Mouse (Mus musculus): Measurements from ENCODE around the gene Chst3. TPM values are rescaled to one million over a fixed set of nuclear protein-coding genes. Genes with fewer than 3 reads are reported as not detected.

The Chst3 gene
- polyA plus RNA-seq, 1 experiment from 2014 or later, result 1.0 TPM

DNA sequence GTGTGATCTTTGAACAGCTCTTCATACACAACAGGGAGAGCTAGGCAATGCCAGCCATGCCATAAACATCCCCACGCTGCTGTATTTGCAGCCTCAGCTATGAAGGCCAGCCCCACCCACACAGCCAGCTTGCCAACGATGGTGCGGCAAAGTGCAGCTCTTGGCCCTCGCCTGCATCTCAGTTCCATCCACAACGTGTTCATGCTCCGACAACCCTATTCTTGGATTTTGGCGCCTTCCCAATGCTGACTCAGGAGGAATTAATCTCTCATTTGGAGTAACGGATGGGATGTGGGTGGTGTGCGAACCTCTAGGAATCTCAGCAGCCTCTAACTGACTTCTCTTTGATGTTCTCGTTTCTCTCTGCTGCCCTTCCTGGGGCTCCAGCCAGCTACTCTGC, 46.0 kb downstream of the Chst3 start:
- no peaks in the 10 kb centered on the region for H3K9me3 ChIP-seq (ENCODE audit: control insufficient read depth, low read length)
- 66% methylated on average over 10 of the region's 10 CpGs for WGBS

GRCm38 (mm10) chr10:60172306-60172705, 46.8 kb downstream of the Chst3 start:
- peaks cover 6% of the 10 kb centered on the region; the same call in 1 of the 2 replicates for H3K4me1 ChIP-seq (ENCODE audit: control insufficient read depth, insufficient read depth, low read length)
- no peaks in the 10 kb centered on the region; the same call in 1 of the 2 replicates for H3K9me3 ChIP-seq (ENCODE audit: control insufficient read depth, low read length)
- H3K9ac ChIP-seq (ENCODE audit: low read depth, low read length), result no peak overlapping the region
- WGBS, result 90% methylated on average over 4 of the region's 4 CpGs
- H3K4me2 ChIP-seq (replicated peaks; ENCODE audit: low read depth, low read length), result no peak overlapping the region
- no peaks in the 10 kb centered on the region for H3K36me3 ChIP-seq (ENCODE audit: control insufficient read depth, insufficient read depth, low read length)
- H3K27me3 ChIP-seq (ENCODE audit: control insufficient read depth, insufficient read depth, low read length), result no peaks in the 10 kb centered on the region
- ATAC-seq (ENCODE audit: low FRiP score, low TSS enrichment), result no peak
- no peak overlapping the region for H3K4me3 ChIP-seq (ENCODE audit: low read length)
- no peak overlapping the region for H3K27ac ChIP-seq (ENCODE audit: low read depth, low read length)

More for the DNA sequence above, 46.0 kb downstream of the Chst3 start:
- ATAC-seq (ENCODE audit: low FRiP score, low TSS enrichment), result no peak
- no peak overlapping the region for H3K4me3 ChIP-seq (ENCODE audit: low read length)
- peaks cover 6% of the 10 kb centered on the region; the same call in 1 of the 2 replicates for H3K4me1 ChIP-seq (ENCODE audit: control insufficient read depth, insufficient read depth, low read length)
- H3K27ac ChIP-seq (ENCODE audit: low read depth, low read length), result no peak overlapping the region
- no peaks in the 10 kb centered on the region for H3K27me3 ChIP-seq (ENCODE audit: control insufficient read depth, insufficient read depth, low read length)
- H3K36me3 ChIP-seq (ENCODE audit: control insufficient read depth, insufficient read depth, low read length), result no peaks in the 10 kb centered on the region
- no peak overlapping the region for H3K4me2 ChIP-seq (replicated peaks; ENCODE audit: low read depth, low read length)
- no peak overlapping the region for H3K9ac ChIP-seq (ENCODE audit: low read depth, low read length)

GRCm38 (mm10) chr10:60171368-60171767, 47.7 kb downstream of the Chst3 start:
- H3K27me3 ChIP-seq (ENCODE audit: control insufficient read depth, insufficient read depth, low read length), result no peaks in the 10 kb centered on the region
- H3K27ac ChIP-seq (ENCODE audit: low read depth, low read length), result no peak overlapping the region
- no peak for ATAC-seq (ENCODE audit: low FRiP score, low TSS enrichment)
- no peak overlapping the region for H3K4me3 ChIP-seq (ENCODE audit: low read length)
- H3K9ac ChIP-seq (ENCODE audit: low read depth, low read length), result no peak overlapping the region
- peaks cover 6% of the 10 kb centered on the region; the same call in 1 of the 2 replicates for H3K4me1 ChIP-seq (ENCODE audit: control insufficient read depth, insufficient read depth, low read length)
- no peaks in the 10 kb centered on the region; the same call in 1 of the 2 replicates for H3K9me3 ChIP-seq (ENCODE audit: control insufficient read depth, low read length)
- H3K4me2 ChIP-seq (replicated peaks; ENCODE audit: low read depth, low read length), result no peak overlapping the region
- WGBS, result 95% methylated on average over 5 of the region's 5 CpGs
- no peaks in the 10 kb centered on the region for H3K36me3 ChIP-seq (ENCODE audit: control insufficient read depth, insufficient read depth, low read length)

- WGBS, result 56% methylated on average over 10 of the region's 10 CpGs
- ATAC-seq (ENCODE audit: low FRiP score, low TSS enrichment), result no peak
- H3K9me3 ChIP-seq (ENCODE audit: control insufficient read depth, low read length), result no peaks in the 10 kb centered on the region; the same call in 1 of the 2 replicates
- H3K27ac ChIP-seq (ENCODE audit: low read depth, low read length), result no peak overlapping the region
- no peak overlapping the region for H3K9ac ChIP-seq (ENCODE audit: low read depth, low read length)
- no peaks in the 10 kb centered on the region for H3K36me3 ChIP-seq (ENCODE audit: control insufficient read depth, insufficient read depth, low read length)
- no peaks in the 10 kb centered on the region for H3K27me3 ChIP-seq (ENCODE audit: control insufficient read depth, insufficient read depth, low read length)
- no peak overlapping the region for H3K4me3 ChIP-seq (ENCODE audit: low read length)
- H3K4me2 ChIP-seq (replicated peaks; ENCODE audit: low read depth, low read length), result no peak overlapping the region
- H3K4me1 ChIP-seq (ENCODE audit: control insufficient read depth, insufficient read depth, low read length), result peaks cover 6% of the 10 kb centered on the region; the same call in 1 of the 2 replicates
Observed at GRCm38 (mm10) chr10:60170326-60171089, 48.6 kb downstream of the Chst3 start.

DNA sequence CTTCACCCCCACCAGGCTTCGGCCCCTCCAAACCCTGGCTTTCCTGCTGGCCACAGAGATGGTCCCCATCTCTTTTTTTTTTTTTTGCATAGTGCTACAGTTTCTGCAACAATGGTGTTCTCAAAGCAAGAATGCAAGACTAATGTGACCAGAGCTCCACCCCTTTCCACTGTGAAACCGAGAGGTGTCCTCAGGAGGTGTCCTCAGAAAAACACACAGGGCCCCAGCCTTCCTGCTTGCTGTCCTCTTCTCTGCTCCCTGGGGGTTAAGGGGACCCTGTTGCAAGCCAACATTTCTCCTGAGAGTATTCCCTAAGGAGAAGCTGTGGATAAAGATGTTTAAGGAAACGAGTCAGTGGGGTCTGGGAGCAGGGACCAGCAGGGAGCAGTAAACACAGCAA, 50.1 kb downstream of the Chst3 start:
- Histone ChIP-seq H3K9ac (ENCODE audit: low read depth, low read length) (no peak overlapping the region), H3K9me3 (ENCODE audit: control insufficient read depth, low read length) (no peaks in the 10 kb centered on the region; the same call in 1 of the 2 replicates), H3K4me2 (replicated peaks; ENCODE audit: low read depth, low read length) (no peak overlapping the region), H3K27ac (ENCODE audit: low read depth, low read length) (no peak overlapping the region), H3K4me1 (ENCODE audit: control insufficient read depth, insufficient read depth, low read length) (peaks cover 6% of the 10 kb centered on the region; the same call in 1 of the 2 replicates), H3K4me3 (ENCODE audit: low read length) (no peak overlapping the region), H3K27me3 (ENCODE audit: control insufficient read depth, insufficient read depth, low read length) (no peaks in the 10 kb centered on the region), H3K36me3 (ENCODE audit: control insufficient read depth, insufficient read depth, low read length) (no peaks in the 10 kb centered on the region)
- WGBS, result 70% methylated on average over 3 of the region's 3 CpGs
- no peak for ATAC-seq (ENCODE audit: low FRiP score, low TSS enrichment)

DNA sequence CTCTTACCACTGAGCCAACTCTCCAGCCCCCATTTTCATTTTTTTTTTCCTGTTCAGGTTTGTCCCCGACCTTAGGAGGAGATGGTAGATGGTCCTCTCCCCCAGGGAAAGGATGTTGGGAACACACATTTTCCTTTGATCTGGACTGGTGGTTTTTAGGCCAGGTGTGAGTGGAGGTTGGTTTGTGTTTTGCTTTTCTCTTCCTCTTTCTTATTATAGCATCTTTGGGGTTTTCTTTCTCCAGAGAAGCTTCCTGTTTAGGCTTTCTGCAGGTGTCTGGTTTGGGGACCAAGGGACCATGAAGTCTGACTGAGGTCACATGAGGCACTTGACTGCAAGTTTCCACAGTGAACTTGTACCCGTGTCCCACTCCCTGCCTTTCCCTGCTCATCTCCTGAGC, 50.8 kb downstream of the Chst3 start:
- Histone ChIP-seq H3K9ac (ENCODE audit: low read depth, low read length) (no peak overlapping the region), H3K27ac (ENCODE audit: low read depth, low read length) (no peak overlapping the region), H3K36me3 (ENCODE audit: control insufficient read depth, insufficient read depth, low read length) (no peaks in the 10 kb centered on the region), H3K4me1 (ENCODE audit: control insufficient read depth, insufficient read depth, low read length) (peaks cover 6% of the 10 kb centered on the region; the same call in 1 of the 2 replicates), H3K9me3 (ENCODE audit: control insufficient read depth, low read length) (no peaks in the 10 kb centered on the region; the same call in 1 of the 2 replicates), H3K27me3 (ENCODE audit: control insufficient read depth, insufficient read depth, low read length) (no peaks in the 10 kb centered on the region), H3K4me3 (ENCODE audit: low read length) (no peak overlapping the region), H3K4me2 (replicated peaks; ENCODE audit: low read depth, low read length) (no peak overlapping the region)
- ATAC-seq (ENCODE audit: low FRiP score, low TSS enrichment), result no peak
- WGBS, result 82% methylated on average over 2 of the region's 2 CpGs

GRCm38 (mm10) chr10:60166068-60166467, 53.0 kb downstream of the Chst3 start:
- H3K4me1 ChIP-seq (ENCODE audit: control insufficient read depth, insufficient read depth, low read length), result peaks cover 6% of the 10 kb centered on the region; the same call in 1 of the 2 replicates
- H3K4me2 ChIP-seq (replicated peaks; ENCODE audit: low read depth, low read length), result no peak overlapping the region
- H3K27ac ChIP-seq (ENCODE audit: low read depth, low read length), result no peak overlapping the region
- no peaks in the 10 kb centered on the region for H3K27me3 ChIP-seq (ENCODE audit: control insufficient read depth, insufficient read depth, low read length)
- no peaks in the 10 kb centered on the region for H3K36me3 ChIP-seq (ENCODE audit: control insufficient read depth, insufficient read depth, low read length)
- no peak overlapping the region for H3K9ac ChIP-seq (ENCODE audit: low read depth, low read length)
- H3K4me3 ChIP-seq (ENCODE audit: low read length), result no peak overlapping the region
- H3K9me3 ChIP-seq (ENCODE audit: control insufficient read depth, low read length), result no peaks in the 10 kb centered on the region; the same call in 1 of the 2 replicates
- ATAC-seq (ENCODE audit: low FRiP score, low TSS enrichment), result no peak
- 28% methylated on average over 3 of the region's 3 CpGs for WGBS

GRCm38 (mm10) chr10:60164869-60165268, 54.2 kb downstream of the Chst3 start:
- no peak for ATAC-seq (ENCODE audit: low FRiP score, low TSS enrichment)
- Histone ChIP-seq H3K4me2 (replicated peaks; ENCODE audit: low read depth, low read length) (no peak overlapping the region), H3K9ac (ENCODE audit: low read depth, low read length) (no peak overlapping the region), H3K36me3 (ENCODE audit: control insufficient read depth, insufficient read depth, low read length) (no peaks in the 10 kb centered on the region), H3K9me3 (ENCODE audit: control insufficient read depth, low read length) (no peaks in the 10 kb centered on the region; the same call in 1 of the 2 replicates), H3K4me1 (ENCODE audit: control insufficient read depth, insufficient read depth, low read length) (no peaks in the 10 kb centered on the region), H3K4me3 (ENCODE audit: low read length) (no peak overlapping the region), H3K27ac (ENCODE audit: low read depth, low read length) (no peak overlapping the region), H3K27me3 (ENCODE audit: control insufficient read depth, insufficient read depth, low read length) (no peaks in the 10 kb centered on the region)
- WGBS, result 100% methylated on average over 1 of the region's 1 CpGs

- Histone ChIP-seq H3K36me3 (ENCODE audit: control insufficient read depth, insufficient read depth, low read length) (no peaks in the 10 kb centered on the region), H3K27ac (ENCODE audit: low read depth, low read length) (no peak overlapping the region), H3K9ac (ENCODE audit: low read depth, low read length) (no peak overlapping the region), H3K9me3 (ENCODE audit: control insufficient read depth, low read length) (no peaks in the 10 kb centered on the region; the same call in 1 of the 2 replicates), H3K4me1 (ENCODE audit: control insufficient read depth, insufficient read depth, low read length) (no peaks in the 10 kb centered on the region), H3K4me2 (replicated peaks; ENCODE audit: low read depth, low read length) (no peak overlapping the region), H3K4me3 (ENCODE audit: low read length) (no peak overlapping the region), H3K27me3 (ENCODE audit: control insufficient read depth, insufficient read depth, low read length) (no peaks in the 10 kb centered on the region)
- WGBS, result 90% methylated on average over 6 of the region's 6 CpGs
- ATAC-seq (ENCODE audit: low FRiP score, low TSS enrichment), result no peak
Observed at GRCm38 (mm10) chr10:60162973-60163255, 56.1 kb downstream of the Chst3 start.

Data from kidney, embryonic 14.5 days (tissue).